Mouse (Mus musculus): ENCODE data around the gene Rars2. TPM values are rescaled to one million over a fixed set of nuclear protein-coding genes. Genes with fewer than 3 reads are reported as not detected.

The Rars2 gene
- polyA plus RNA-seq, 1 experiment, result 15.4 TPM

- TF ChIP-seq TCF12 (IDR thresholded peaks at IDR 0.05; ENCODE audit: insufficient read depth, poor library complexity, severe bottlenecking) (no peak), TCF3 (IDR thresholded peaks at IDR 0.05; ENCODE audit: insufficient read length, low read depth) (no peak), POLR2A (IDR thresholded peaks at IDR 0.05; ENCODE audit: insufficient read length, low read depth) (no peak), MYOG (IDR thresholded peaks at IDR 0.05; ENCODE audit: control insufficient read depth in 1 of 3, insufficient read depth in 1 of 3, insufficient read length in 2 of 3, low read depth in 2 of 3) (no peak), USF1 (IDR thresholded peaks at IDR 0.05; ENCODE audit: low read depth) (no peak), E2F4 (IDR thresholded peaks at IDR 0.05; ENCODE audit: insufficient read depth) (no peak), MYOD1 (IDR thresholded peaks at IDR 0.05; ENCODE audit: control insufficient read depth in 1 of 3, insufficient read length in 2 of 3, low read depth in 2 of 3) (no peak), CEBPB (IDR thresholded peaks at IDR 0.05; ENCODE audit: insufficient read depth, poor library complexity, severe bottlenecking) (no peak)
- H3K36me3 ChIP-seq (ENCODE audit: control insufficient read depth, insufficient read depth), result no peaks in the 10 kb centered on the region
- H3K4me2 ChIP-seq (ENCODE audit: low read depth), result no peak overlapping the region
- H3K79me2 ChIP-seq (ENCODE audit: control insufficient read depth, insufficient read depth), result no peaks in the 10 kb centered on the region
- no peak overlapping the region for H3K4me3 ChIP-seq
- H3ac ChIP-seq (ENCODE audit: control insufficient read depth, insufficient read length), result no peak overlapping the region
- H3K27me3 ChIP-seq (ENCODE audit: control insufficient read depth, insufficient read depth, insufficient read length), result no peaks in the 10 kb centered on the region
These were observed 92.5 kb downstream of the Rars2 start for GRCm38 (mm10) chr4:34707248-34707647.

- no peak overlapping the region for H3ac ChIP-seq (ENCODE audit: control insufficient read depth, insufficient read length)
- TF ChIP-seq E2F4 (IDR thresholded peaks at IDR 0.05; ENCODE audit: insufficient read depth), result no peak
- no peak for TF ChIP-seq USF1 (IDR thresholded peaks at IDR 0.05; ENCODE audit: low read depth)
- TF ChIP-seq TCF12 (IDR thresholded peaks at IDR 0.05; ENCODE audit: insufficient read depth, poor library complexity, severe bottlenecking), result no peak
- no peak for TF ChIP-seq MYOG (IDR thresholded peaks at IDR 0.05; ENCODE audit: control insufficient read depth in 1 of 3, insufficient read depth in 1 of 3, insufficient read length in 2 of 3, low read depth in 2 of 3)
- no peak for TF ChIP-seq CEBPB (IDR thresholded peaks at IDR 0.05; ENCODE audit: insufficient read depth, poor library complexity, severe bottlenecking)
- no peak for TF ChIP-seq MAX (IDR thresholded peaks at IDR 0.05; ENCODE audit: low read depth)
- TF ChIP-seq POLR2A (IDR thresholded peaks at IDR 0.05; ENCODE audit: insufficient read length, low read depth), result no peak
- no peak for TF ChIP-seq TCF3 (IDR thresholded peaks at IDR 0.05; ENCODE audit: insufficient read length, low read depth)
- no peak for TF ChIP-seq POLR2AphosphoS2 (IDR thresholded peaks at IDR 0.05; ENCODE audit: insufficient read length, low read depth)
- TF ChIP-seq SRF (IDR thresholded peaks at IDR 0.05; ENCODE audit: control insufficient read depth, insufficient read length, low read depth), result no peak
- TF ChIP-seq MYOD1 (IDR thresholded peaks at IDR 0.05; ENCODE audit: control insufficient read depth in 1 of 3, insufficient read length in 2 of 3, low read depth in 2 of 3), result no peak
- no peak for TF ChIP-seq REST (IDR thresholded peaks at IDR 0.05; ENCODE audit: insufficient read depth, insufficient read length)
- H3K4me3 ChIP-seq, result no peak overlapping the region
- H3K79me2 ChIP-seq (ENCODE audit: control insufficient read depth, insufficient read depth), result no peaks in the 10 kb centered on the region
- no peaks in the 10 kb centered on the region for H3K36me3 ChIP-seq (ENCODE audit: control insufficient read depth, insufficient read depth)
- no peak overlapping the region for H3K4me2 ChIP-seq (ENCODE audit: low read depth)
- H3K27me3 ChIP-seq (ENCODE audit: control insufficient read depth, insufficient read depth, insufficient read length), result no peaks in the 10 kb centered on the region
These were observed 93.4 kb downstream of the Rars2 start for GRCm38 (mm10) chr4:34708127-34708526.

Other genes starting within 250 kb of the Rars2 start
- 97.4 TPM for gene Akirin2, start 64.0 kb upstream of the Rars2 start, polyA plus RNA-seq (2012; fragmentation: generic; extraction: Trizol)
- gene Orc3, start within 50 bp of the Rars2 start, polyA plus RNA-seq (2012; fragmentation: generic; extraction: Trizol), result 20.0 TPM
- 15.0 TPM for gene Slc35a1, start 72.5 kb downstream of the Rars2 start, polyA plus RNA-seq (2012; fragmentation: generic; extraction: Trizol)
- gene Cfap206, start 115.2 kb downstream of the Rars2 start, polyA plus RNA-seq (2012; fragmentation: generic; extraction: Trizol), result 0.05 TPM
- not detected for gene Gm136, start 141.3 kb downstream of the Rars2 start, polyA plus RNA-seq (2012; fragmentation: generic; extraction: Trizol)
- gene Smim8, start 163.5 kb downstream of the Rars2 start, polyA plus RNA-seq (2012; fragmentation: generic; extraction: Trizol), result 20.4 TPM